Comparison of ENCODE assay signal across 27 mouse cellular contexts in genomic region chr12:34569472-34569871, GRCm38 (mm10).
A peak's percentile ranks its signal among the peaks of the same experiment; 100 is the strongest.
DNase-seq lines count a peak whose midpoint lies in the region; ATAC-seq and TF ChIP-seq lines count a peak whose summit lies in the region.
"Had no signal": no experiment of that assay in that cellular context is flagged by ENCODE, and none has a peak within 500 bp of the region (broad histone marks: within the 10 kb centered on the region; RNA-seq: fewer than 3 reads in every experiment).

No protein-coding gene starts in this region.

- H3K27me3 ChIP-seq in forebrain, embryonic 14.5 days (replicated peaks; ENCODE audit: control insufficient read depth, insufficient read depth, low read length), result no peaks in the 10 kb centered on the region
- no peaks in the 10 kb centered on the region for H3K27me3 ChIP-seq in forebrain, embryonic 11.5 days (ENCODE audit: control insufficient read depth, insufficient read depth, low read length)
- no peaks in the 10 kb centered on the region for H3K27me3 ChIP-seq in midbrain, embryonic 15.5 days (replicated peaks)
- no peaks in the 10 kb centered on the region for H3K27me3 ChIP-seq in midbrain, postnatal 0 days (ENCODE audit: insufficient read depth, low read length)
- H3K27me3 ChIP-seq: CH12.LX; embryonic facial prominence, embryonic 13.5 days; hindbrain, embryonic 12.5 days; hindbrain, embryonic 15.5 days had no signal

- DNase-seq in forebrain, embryonic 14.5 days (ENCODE audit: low spot score), result peak; percentile 44
- no peak for DNase-seq in forebrain, embryonic 11.5 days (ENCODE audit: low spot score)
- no peak for DNase-seq in midbrain, postnatal 0 days (ENCODE audit: low spot score)
- DNase-seq in retina, postnatal 1 day, result peak; percentile 34
- DNase-seq in retina, embryonic 14.5 days (ENCODE audit: low spot score), result no peak
- DNase-seq in kidney, postnatal 36 days, result no peak
- DNase-seq: adrenal gland, postnatal 10 days; adrenal gland, postnatal 36 days; B cell, adult 2 months; cerebellum, adult 11 months; cerebellum, adult 2 months; cerebellum, adult 9-11 months; cerebellum, postnatal 25 days; embryo, embryonic 11 days; gastrocnemius, adult 2 months; gastrocnemius, postnatal 14 days; heart, adult 11 months had no signal

- no peak overlapping the region for H3K4me3 ChIP-seq in forebrain, embryonic 14.5 days (ENCODE audit: low read depth, low read length)
- no peak overlapping the region for H3K4me3 ChIP-seq in forebrain, embryonic 11.5 days (ENCODE audit: low read depth, low read length)
- H3K4me3 ChIP-seq in midbrain, embryonic 15.5 days, result no peak overlapping the region
- no peak overlapping the region for H3K4me3 ChIP-seq in midbrain, postnatal 0 days (ENCODE audit: low read depth, low read length)
- H3K4me3 ChIP-seq: embryonic facial prominence, embryonic 10.5 days; embryonic facial prominence, embryonic 13.5 days; erythroblast, embryonic 14.5 days; gastrocnemius, adult 2 months; hindbrain, embryonic 12.5 days; hindbrain, embryonic 15.5 days had no signal

- no peak overlapping the region for H3K4me2 ChIP-seq in forebrain, embryonic 14.5 days (ENCODE audit: low read length)
- H3K4me2 ChIP-seq in forebrain, embryonic 11.5 days (ENCODE audit: low read depth, low read length, severe bottlenecking), result no peak overlapping the region
- H3K4me2 ChIP-seq in midbrain, embryonic 15.5 days, result no peak overlapping the region
- no peak overlapping the region for H3K4me2 ChIP-seq in midbrain, postnatal 0 days (ENCODE audit: low read depth, low read length, poor library complexity, severe bottlenecking)
- H3K4me2 ChIP-seq: embryonic facial prominence, embryonic 13.5 days; heart, embryonic 11.5 days; hindbrain, embryonic 12.5 days; hindbrain, embryonic 15.5 days had no signal

- ATAC-seq in forebrain, embryonic 14.5 days, result peak; percentile 65; the same call in 1 of the 2 replicates
- no peak for ATAC-seq in forebrain, embryonic 11.5 days (replicated peaks; ENCODE audit: low FRiP score)
- ATAC-seq in midbrain, embryonic 15.5 days (replicated peaks), result peak; percentile 47; the same call in 1 of the 2 replicates
- no peak for ATAC-seq in midbrain, postnatal 0 days (ENCODE audit: low FRiP score)
- ATAC-seq: Patski had no signal

- H3K4me1 ChIP-seq in forebrain, embryonic 14.5 days (ENCODE audit: control insufficient read depth, insufficient read depth, low read length), result no peaks in the 10 kb centered on the region
- H3K4me1 ChIP-seq in forebrain, embryonic 11.5 days (replicated peaks; ENCODE audit: control insufficient read depth, insufficient read depth, low read length), result no peaks in the 10 kb centered on the region
- H3K4me1 ChIP-seq in midbrain, embryonic 15.5 days, result 0 out of 2 replicates have a peak, but pooled peaks cover 3% of the 10 kb centered on the region
- H3K4me1 ChIP-seq in midbrain, postnatal 0 days (ENCODE audit: insufficient read depth, low read length), result no peaks in the 10 kb centered on the region
- H3K4me1 ChIP-seq: embryonic facial prominence, embryonic 10.5 days; embryonic facial prominence, embryonic 13.5 days; hindbrain, embryonic 15.5 days had no signal

- no peak overlapping the region for H3K9ac ChIP-seq in forebrain, embryonic 14.5 days (ENCODE audit: low read length)
- no peak overlapping the region for H3K9ac ChIP-seq in forebrain, embryonic 11.5 days (ENCODE audit: low read length)
- no peak overlapping the region for H3K9ac ChIP-seq in midbrain, embryonic 15.5 days
- H3K9ac ChIP-seq in midbrain, postnatal 0 days (replicated peaks; ENCODE audit: low read length, poor library complexity, severe bottlenecking), result no peak overlapping the region
- H3K9ac ChIP-seq: embryonic facial prominence, embryonic 13.5 days; hindbrain, embryonic 12.5 days; hindbrain, embryonic 15.5 days had no signal

- TF ChIP-seq CTCF in midbrain, postnatal 0 days (IDR thresholded peaks at IDR 0.05), result no peak

- 75% methylated on average over 3 of the region's 3 CpGs for WGBS in forebrain, embryonic 14.5 days
- WGBS in forebrain, embryonic 11.5 days, result 96% methylated on average over 3 of the region's 3 CpGs
- 77% methylated on average over 3 of the region's 3 CpGs for WGBS in midbrain, embryonic 15.5 days
- WGBS in midbrain, postnatal 0 days, result 72% methylated on average over 3 of the region's 3 CpGs

- no peaks in the 10 kb centered on the region for H3K36me3 ChIP-seq in forebrain, embryonic 14.5 days (ENCODE audit: control insufficient read depth, insufficient read depth, low read length)
- H3K36me3 ChIP-seq in forebrain, embryonic 11.5 days (ENCODE audit: control insufficient read depth, insufficient read depth, low read length), result no peaks in the 10 kb centered on the region
- H3K36me3 ChIP-seq in midbrain, embryonic 15.5 days (replicated peaks), result no peaks in the 10 kb centered on the region
- H3K36me3 ChIP-seq in midbrain, postnatal 0 days (ENCODE audit: insufficient read depth, low read length), result no peaks in the 10 kb centered on the region
- H3K36me3 ChIP-seq: embryonic facial prominence, embryonic 10.5 days; embryonic facial prominence, embryonic 13.5 days; G1E; hindbrain, embryonic 12.5 days; hindbrain, embryonic 15.5 days had no signal

- H3K9me3 ChIP-seq in forebrain, embryonic 14.5 days (replicated peaks; ENCODE audit: control insufficient read depth, low read length), result no peaks in the 10 kb centered on the region
- no peaks in the 10 kb centered on the region for H3K9me3 ChIP-seq in forebrain, embryonic 11.5 days (ENCODE audit: control insufficient read depth, low read length)
- no peaks in the 10 kb centered on the region for H3K9me3 ChIP-seq in midbrain, embryonic 15.5 days
- H3K9me3 ChIP-seq in midbrain, postnatal 0 days (ENCODE audit: low read length), result no peaks in the 10 kb centered on the region
- H3K9me3 ChIP-seq: embryonic facial prominence, embryonic 10.5 days; embryonic facial prominence, embryonic 13.5 days; G1E; hindbrain, embryonic 12.5 days; hindbrain, embryonic 15.5 days had no signal

- H3K27ac ChIP-seq in forebrain, embryonic 14.5 days (ENCODE audit: low read depth, low read length), result no peak overlapping the region
- no peak overlapping the region for H3K27ac ChIP-seq in forebrain, embryonic 11.5 days (ENCODE audit: low read depth, low read length)
- no peak overlapping the region for H3K27ac ChIP-seq in midbrain, embryonic 15.5 days
- H3K27ac ChIP-seq in midbrain, postnatal 0 days (ENCODE audit: low read depth, low read length), result no peak overlapping the region
- H3K27ac ChIP-seq: embryonic facial prominence, embryonic 10.5 days; embryonic facial prominence, embryonic 13.5 days; gastrocnemius, adult 2 months; hindbrain, embryonic 12.5 days; hindbrain, embryonic 15.5 days had no signal

Comparison
In these comparisons a context has a peak if more than half of its experiments do, and no peak if none do; other contexts are left out.
1. ATAC-seq: peak in forebrain, embryonic 14.5 days (single experiment) and midbrain, embryonic 15.5 days (single experiment); none in forebrain, embryonic 11.5 days (single experiment) and midbrain, postnatal 0 days (single experiment).
2. DNase-seq: peak in forebrain, embryonic 14.5 days (single experiment) and retina, postnatal 1 day (single experiment); none in forebrain, embryonic 11.5 days (single experiment), midbrain, postnatal 0 days (single experiment), retina, embryonic 14.5 days (single experiment) and kidney, postnatal 36 days (0 of 2).